Mouse (Mus musculus): ENCODE results near the gene Wdr18. TPM values are rescaled to one million over a fixed set of nuclear protein-coding genes. Genes with fewer than 3 reads are reported as not detected.

The Wdr18 gene
- polyA plus RNA-seq, 1 experiment, result 63.2 TPM

DNA sequence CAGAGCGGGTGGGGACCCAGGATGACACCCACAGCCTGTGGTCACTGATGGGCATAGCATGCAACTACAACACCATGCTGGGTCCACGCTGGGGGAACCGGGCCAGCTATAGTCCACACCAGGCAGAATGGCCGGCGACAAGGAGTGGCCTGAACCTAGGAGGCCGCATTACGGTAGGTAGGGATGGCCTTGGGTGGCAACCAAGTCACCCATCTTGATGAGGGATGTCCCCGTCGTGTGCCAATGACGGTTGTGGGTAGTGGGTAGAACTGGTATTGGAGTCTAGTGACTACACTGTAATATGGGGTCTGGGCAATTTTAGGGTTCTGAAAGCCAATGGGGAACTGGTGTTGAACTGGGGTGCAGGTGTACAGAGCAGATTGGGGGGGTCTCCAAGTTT, 57.0 kb downstream of the Wdr18 start:
- H3K4me3 ChIP-seq (ENCODE audit: insufficient read depth, low read length), result peak overlapping the region; percentile 28; the same call in 1 of the 2 replicates
- no peaks in the 10 kb centered on the region for H3K4me1 ChIP-seq (ENCODE audit: control insufficient read depth, insufficient read depth, low read length)
- no peak overlapping the region for H3K27ac ChIP-seq (ENCODE audit: insufficient read depth, low read length)
- TF ChIP-seq POLR2A (IDR thresholded peaks at IDR 0.05; ENCODE audit: extremely low read depth, insufficient read depth, low read length) (no peak), CTCF (IDR thresholded peaks at IDR 0.05; ENCODE audit: extremely low read depth, insufficient read depth, low read length) (no peak)

DNA sequence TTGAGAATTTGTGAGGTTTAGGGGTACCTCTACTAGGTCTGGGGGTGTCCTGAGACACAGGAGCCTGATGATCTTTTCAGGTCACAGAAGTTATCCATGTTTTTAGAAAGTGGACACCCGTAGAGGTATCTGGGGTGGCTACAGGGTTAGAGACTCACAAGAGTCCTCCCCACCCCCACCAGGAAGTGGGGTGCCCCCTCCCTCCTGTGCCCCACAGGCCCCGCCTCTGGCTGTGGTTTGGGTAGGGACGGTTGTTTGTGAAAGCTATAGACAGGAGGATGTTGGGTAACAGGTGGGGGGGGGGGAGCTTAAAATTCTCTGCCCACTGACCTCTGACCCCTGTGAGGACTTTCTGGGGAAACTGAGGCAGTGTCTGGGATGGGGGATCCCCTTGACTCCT, 57.4 kb downstream of the Wdr18 start:
- Histone ChIP-seq H3K4me3 (ENCODE audit: insufficient read depth, low read length) (no peak overlapping the region), H3K27ac (ENCODE audit: insufficient read depth, low read length) (no peak overlapping the region), H3K4me1 (ENCODE audit: control insufficient read depth, insufficient read depth, low read length) (no peaks in the 10 kb centered on the region)
- no peak for TF ChIP-seq POLR2A (IDR thresholded peaks at IDR 0.05; ENCODE audit: extremely low read depth, insufficient read depth, low read length)
- TF ChIP-seq CTCF (IDR thresholded peaks at IDR 0.05; ENCODE audit: extremely low read depth, insufficient read depth, low read length), result no peak

DNA sequence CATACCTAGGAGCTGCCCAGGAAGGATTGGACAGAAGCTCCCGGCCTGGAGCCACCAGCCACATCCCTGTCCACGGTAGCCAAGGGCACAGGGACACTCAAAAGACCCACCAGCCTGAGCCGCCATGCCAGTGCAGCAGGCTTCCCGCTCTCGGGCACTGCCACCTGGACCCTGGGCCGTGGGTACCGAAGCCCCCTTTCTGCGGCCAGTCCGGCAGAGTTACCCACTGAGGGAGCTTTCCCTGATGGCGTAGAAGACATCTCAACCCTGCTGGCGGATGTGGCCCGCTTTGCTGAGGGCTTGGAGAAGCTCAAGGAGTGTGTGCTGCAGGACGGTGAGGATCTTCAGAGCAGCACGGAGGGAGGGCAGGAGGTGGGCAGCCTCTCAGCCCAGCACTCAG, 57.8 kb downstream of the Wdr18 start:
- 0 out of 2 replicates have a peak overlapping the region, but pooled peaks have one; percentile 44 for H3K27ac ChIP-seq (ENCODE audit: insufficient read depth, low read length)
- no peaks in the 10 kb centered on the region for H3K4me1 ChIP-seq (ENCODE audit: control insufficient read depth, insufficient read depth, low read length)
- H3K4me3 ChIP-seq (ENCODE audit: insufficient read depth, low read length), result no peak overlapping the region
- no peak for TF ChIP-seq POLR2A (IDR thresholded peaks at IDR 0.05; ENCODE audit: extremely low read depth, insufficient read depth, low read length)
- TF ChIP-seq CTCF (IDR thresholded peaks at IDR 0.05; ENCODE audit: extremely low read depth, insufficient read depth, low read length), result no peak

DNA sequence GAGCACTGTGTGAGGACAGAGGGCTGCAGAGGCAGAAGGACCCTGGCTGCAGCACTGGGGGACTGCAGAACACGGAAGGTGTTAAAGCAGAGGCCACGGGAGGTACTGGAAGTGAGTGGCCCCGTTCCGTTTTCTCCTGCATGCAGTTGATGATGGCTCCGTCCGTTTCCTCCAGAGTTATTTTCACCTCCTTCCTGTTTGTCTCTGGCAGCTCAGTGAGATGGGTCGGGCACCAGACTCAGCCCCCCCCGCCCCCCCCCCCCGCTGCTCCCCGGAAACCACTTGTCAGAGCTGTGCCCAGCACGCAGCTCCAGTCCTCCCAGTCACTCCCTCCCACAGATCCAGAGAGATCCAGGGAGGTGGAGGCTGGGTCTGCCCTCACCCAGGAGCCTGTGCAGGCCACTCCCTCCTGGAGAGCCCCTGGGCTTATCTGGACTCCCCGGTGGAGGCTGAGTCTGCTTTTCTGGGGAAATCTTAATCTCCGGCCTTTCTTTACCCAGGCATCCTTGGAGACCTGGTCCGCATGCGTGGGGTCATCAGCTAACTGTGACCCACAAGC, 58.9 kb downstream of the Wdr18 start:
- Histone ChIP-seq H3K4me3 (ENCODE audit: insufficient read depth, low read length) (no peak overlapping the region), H3K4me1 (ENCODE audit: control insufficient read depth, insufficient read depth, low read length) (no peaks in the 10 kb centered on the region), H3K27ac (ENCODE audit: insufficient read depth, low read length) (no peak overlapping the region)
- TF ChIP-seq CTCF (IDR thresholded peaks at IDR 0.05; ENCODE audit: extremely low read depth, insufficient read depth, low read length) (no peak), POLR2A (IDR thresholded peaks at IDR 0.05; ENCODE audit: extremely low read depth, insufficient read depth, low read length) (no peak)

DNA sequence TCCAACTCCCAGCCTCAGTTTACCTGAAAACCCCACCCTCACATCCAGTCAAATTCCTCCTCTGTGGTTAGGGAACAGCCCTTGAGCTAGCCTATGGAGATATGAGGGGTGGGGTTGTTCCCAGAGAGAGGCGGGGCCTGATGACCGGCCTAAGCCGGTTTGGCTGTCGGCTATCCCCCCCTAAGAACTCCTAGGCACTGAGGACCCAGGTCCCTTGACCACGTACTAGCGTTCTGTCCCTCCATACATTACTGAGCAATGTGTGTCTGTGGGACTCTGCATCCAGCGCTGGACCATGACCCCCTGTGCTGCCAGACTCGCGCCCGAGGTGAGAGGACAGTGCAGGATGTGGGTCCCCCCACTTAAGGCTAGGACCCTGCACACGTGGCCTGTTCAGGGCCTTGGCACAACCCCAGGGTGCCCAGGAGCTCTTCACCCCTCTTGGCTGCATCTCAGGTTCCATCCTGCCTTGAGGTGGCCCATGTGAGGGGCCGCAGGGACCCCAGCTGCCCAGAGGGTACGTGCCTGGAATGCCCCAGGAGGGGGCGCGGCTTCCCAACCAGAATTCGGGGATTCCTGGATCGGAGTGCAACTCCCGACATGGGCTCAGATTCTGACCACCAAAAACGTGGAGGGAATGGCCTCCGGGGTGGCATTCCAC, 59.6 kb downstream of the Wdr18 start:
- H3K27ac ChIP-seq (ENCODE audit: insufficient read depth, low read length), result no peak overlapping the region
- no peak overlapping the region for H3K4me3 ChIP-seq (ENCODE audit: insufficient read depth, low read length)
- H3K4me1 ChIP-seq (ENCODE audit: control insufficient read depth, insufficient read depth, low read length), result no peaks in the 10 kb centered on the region
- TF ChIP-seq POLR2A (IDR thresholded peaks at IDR 0.05; ENCODE audit: extremely low read depth, insufficient read depth, low read length), result no peak
- no peak for TF ChIP-seq CTCF (IDR thresholded peaks at IDR 0.05; ENCODE audit: extremely low read depth, insufficient read depth, low read length)

Other genes starting within 250 kb of the Wdr18 start
- gene Hcn2, start 243.5 kb upstream of the Wdr18 start, polyA plus RNA-seq (2012; rRNA removed), result 123 and 128 TPM in 2 replicates
- gene Polrmt, start 213.6 kb upstream of the Wdr18 start, polyA plus RNA-seq (2012; rRNA removed), result 51.6 and 54.9 TPM in 2 replicates
- 6.5 and 9.7 TPM in 2 replicates for gene Fgf22, start 205.1 kb upstream of the Wdr18 start, polyA plus RNA-seq (2012; rRNA removed)
- gene Rnf126, start 193.2 kb upstream of the Wdr18 start, polyA plus RNA-seq (2012; rRNA removed), result 157 TPM in 2 replicates
- 5.7 and 5.9 TPM in 2 replicates for gene Fstl3, start 182.9 kb upstream of the Wdr18 start, polyA plus RNA-seq (2012; rRNA removed)
- 1.4 and 2.1 TPM in 2 replicates for gene Prss57, start 169.2 kb upstream of the Wdr18 start, polyA plus RNA-seq (2012; rRNA removed)
- gene Palm, start 166.6 kb upstream of the Wdr18 start, polyA plus RNA-seq (2012; rRNA removed), result 294 and 331 TPM in 2 replicates
- 0.13 and 0.21 TPM in 2 replicates for gene Misp, start 139.2 kb upstream of the Wdr18 start, polyA plus RNA-seq (2012; rRNA removed)
- 53.3 and 54.1 TPM in 2 replicates for gene Ptbp1, start 105.7 kb upstream of the Wdr18 start, polyA plus RNA-seq (2012; rRNA removed)
- gene Prtn3, start 85.7 kb upstream of the Wdr18 start, polyA plus RNA-seq (2012; rRNA removed), result 4.3 and 5.2 TPM in 2 replicates
- 79.9 and 80.5 TPM in 2 replicates for gene Plppr3, start 85.5 kb upstream of the Wdr18 start, polyA plus RNA-seq (2012; rRNA removed)
- not detected in 2 replicates for gene Elane, start 73.9 kb upstream of the Wdr18 start, polyA plus RNA-seq (2012; rRNA removed)
- gene Cfd, start 69.3 kb upstream of the Wdr18 start, polyA plus RNA-seq (2012; rRNA removed), result 0.40 and 1.6 TPM in 2 replicates
- gene Med16, start 51.2 kb upstream of the Wdr18 start, polyA plus RNA-seq (2012; rRNA removed), result 64.8 and 68.2 TPM in 2 replicates
- not detected in 2 replicates for gene Gm26602, start 49.3 kb upstream of the Wdr18 start, polyA plus RNA-seq (2012; rRNA removed)
- 12.1 and 12.5 TPM in 2 replicates for gene Kiss1r, start 43.2 kb upstream of the Wdr18 start, polyA plus RNA-seq (2012; rRNA removed)
- 425 TPM in 2 replicates for gene R3hdm4, start 38.9 kb upstream of the Wdr18 start, polyA plus RNA-seq (2012; rRNA removed)
- 3.1 and 3.2 TPM in 2 replicates for gene Arid3a, start 33.1 kb upstream of the Wdr18 start, polyA plus RNA-seq (2012; rRNA removed)
- 0.21 and 0.40 TPM in 2 replicates for gene Grin3b, start 10.6 kb downstream of the Wdr18 start, polyA plus RNA-seq (2012; rRNA removed)
- 168 and 183 TPM in 2 replicates for gene Tmem259, start 24.2 kb downstream of the Wdr18 start, polyA plus RNA-seq (2012; rRNA removed)
- gene Cnn2, start 28.4 kb downstream of the Wdr18 start, polyA plus RNA-seq (2012; rRNA removed), result 8.0 and 9.0 TPM in 2 replicates
- gene Abca7, start 36.3 kb downstream of the Wdr18 start, polyA plus RNA-seq (2012; rRNA removed), result 10.9 and 11.5 TPM in 2 replicates
- gene Arhgap45, start 56.5 kb downstream of the Wdr18 start, polyA plus RNA-seq (2012; rRNA removed), result 6.6 and 7.2 TPM in 2 replicates
- gene Polr2e, start 79.6 kb downstream of the Wdr18 start, polyA plus RNA-seq (2012; rRNA removed), result 236 and 245 TPM in 2 replicates
- 890 and 934 TPM in 2 replicates for gene Gpx4, start 87.0 kb downstream of the Wdr18 start, polyA plus RNA-seq (2012; rRNA removed)
- 22.9 and 24.4 TPM in 2 replicates for gene Sbno2, start 145.4 kb downstream of the Wdr18 start, polyA plus RNA-seq (2012; rRNA removed)
- 91.8 and 94.2 TPM in 2 replicates for gene Stk11, start 155.7 kb downstream of the Wdr18 start, polyA plus RNA-seq (2012; rRNA removed)
- gene Atp5d, start 178.5 kb downstream of the Wdr18 start, polyA plus RNA-seq (2012; rRNA removed), result 620 and 641 TPM in 2 replicates
- 274 and 285 TPM in 2 replicates for gene Cbarp, start 180.7 kb downstream of the Wdr18 start, polyA plus RNA-seq (2012; rRNA removed)
- gene Midn, start 188.1 kb downstream of the Wdr18 start, polyA plus RNA-seq (2012; rRNA removed), result 26.6 and 33.8 TPM in 2 replicates
- gene Cirbp, start 205.8 kb downstream of the Wdr18 start, polyA plus RNA-seq (2012; rRNA removed), result 150 and 180 TPM in 2 replicates
- gene 1600002K03Rik, start 212.8 kb downstream of the Wdr18 start, polyA plus RNA-seq (2012; rRNA removed), result 13.1 and 13.9 TPM in 2 replicates
- 7.7 and 8.5 TPM in 2 replicates for gene Efna2, start 219.3 kb downstream of the Wdr18 start, polyA plus RNA-seq (2012; rRNA removed)

All from cortical plate, adult 2 months (tissue).